Mouse (Mus musculus) thymus, postnatal 36 days (tissue): ENCODE data around the gene Emx2.

Experiments
- DNase-seq, 2 experiments: peaks; one replicate each; pipeline ENCODE4 v3.0.0; 2022; ENCODE audit warnings: mixed read lengths in 2 of 2

The Emx2 gene

GRCm38 (mm10) chr19:59462459-59463292 lies 4.5 kb downstream of the Emx2 start:
- no peak for DNase-seq

GRCm38 (mm10) chr19:59463842-59464443 lies 5.8 kb downstream of the Emx2 start:
- DNase-seq, result no peak

GRCm38 (mm10) chr19:59465281-59465680 lies 7.1 kb downstream of the Emx2 start:
- no peak for DNase-seq

- no peak for DNase-seq
Measured at GRCm38 (mm10) chr19:59465751-59466410, 7.7 kb downstream of the Emx2 start.

GRCm38 (mm10) chr19:59466417-59466937 lies 8.3 kb downstream of the Emx2 start:
- DNase-seq, result no peak

- DNase-seq, result no peak
Measured at GRCm38 (mm10) chr19:59467016-59467412, 8.8 kb downstream of the Emx2 start.

- no peak for DNase-seq
Measured at GRCm38 (mm10) chr19:59467413-59468064, 9.4 kb downstream of the Emx2 start.

GRCm38 (mm10) chr19:59468065-59468810 lies 10.1 kb downstream of the Emx2 start:
- no peak for DNase-seq

- peak; percentile 38 to 41 for DNase-seq
Measured at GRCm38 (mm10) chr19:59469035-59469949, 11.1 kb downstream of the Emx2 start.

- no peak for DNase-seq
Measured at GRCm38 (mm10) chr19:59470074-59470630, 12.0 kb downstream of the Emx2 start.

- no peak for DNase-seq
Measured at GRCm38 (mm10) chr19:59470913-59471312, 12.7 kb downstream of the Emx2 start.

- DNase-seq, result no peak
Measured at GRCm38 (mm10) chr19:59472844-59473243, 14.7 kb downstream of the Emx2 start.

GRCm38 (mm10) chr19:59479912-59480311 lies 21.7 kb downstream of the Emx2 start:
- no peak for DNase-seq

GRCm38 (mm10) chr19:59480563-59480962 lies 22.4 kb downstream of the Emx2 start:
- no peak for DNase-seq

GRCm38 (mm10) chr19:59492258-59492657 lies 34.1 kb downstream of the Emx2 start:
- DNase-seq, result no peak

GRCm38 (mm10) chr19:59496832-59497231 lies 38.7 kb downstream of the Emx2 start:
- no peak for DNase-seq

GRCm38 (mm10) chr19:59508896-59509295 lies 50.7 kb downstream of the Emx2 start:
- no peak for DNase-seq

GRCm38 (mm10) chr19:59513181-59513580 lies 55.0 kb downstream of the Emx2 start:
- no peak for DNase-seq
